Mouse (Mus musculus) kidney, adult 8-10 months (tissue): ENCODE results near the gene Hsd17b2.

Experiments
- DNase-seq, 2 experiments: peaks; one replicate each; pipeline ENCODE4 v3.0.0; 2022

The Hsd17b2 gene

DNA sequence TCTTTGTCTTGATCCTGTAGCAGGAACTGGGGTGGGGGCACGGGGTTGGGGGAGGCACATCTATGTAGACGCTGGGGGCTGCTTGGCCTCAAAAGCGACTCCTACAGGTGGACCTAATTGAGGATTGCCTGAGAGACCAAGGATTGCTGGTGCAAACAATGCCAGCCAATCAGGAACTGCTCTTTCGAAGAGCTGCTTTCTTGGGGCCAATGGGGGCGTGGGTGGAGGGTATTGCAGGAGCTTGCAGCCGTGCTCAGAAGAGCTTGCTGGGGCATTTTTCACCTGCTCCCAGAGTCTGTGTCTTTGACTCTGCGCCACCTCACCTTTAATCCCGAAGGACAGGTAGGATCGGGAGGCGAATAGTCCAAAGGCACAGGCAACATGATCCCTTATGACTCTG, 73.9 kb downstream of the Hsd17b2 start:
- DNase-seq = no peak

DNA sequence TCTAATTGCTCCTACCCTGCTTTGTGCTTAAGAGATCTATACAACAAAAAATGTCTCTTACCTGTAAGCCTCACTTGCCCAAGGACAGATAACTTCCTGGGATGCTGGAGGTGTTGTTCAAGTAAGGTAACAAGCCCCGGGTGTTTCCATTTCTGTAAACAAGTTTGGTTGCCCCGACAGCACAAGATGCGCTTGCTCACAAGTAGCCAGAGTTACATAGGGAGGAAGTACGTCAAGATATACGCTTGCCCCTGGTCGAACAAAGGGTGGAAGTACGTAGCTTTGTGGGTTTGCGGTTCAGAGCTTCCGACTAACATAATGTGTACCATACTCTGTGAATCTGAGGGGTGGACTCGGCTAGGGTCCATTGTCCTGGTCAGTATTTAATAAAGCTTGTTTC, 74.4 kb downstream of the Hsd17b2 start:
- no peak for DNase-seq

- DNase-seq = no peak
Measured at GRCm38 (mm10) chr8:117778531-117779322, 77.0 kb downstream of the Hsd17b2 start.

DNA sequence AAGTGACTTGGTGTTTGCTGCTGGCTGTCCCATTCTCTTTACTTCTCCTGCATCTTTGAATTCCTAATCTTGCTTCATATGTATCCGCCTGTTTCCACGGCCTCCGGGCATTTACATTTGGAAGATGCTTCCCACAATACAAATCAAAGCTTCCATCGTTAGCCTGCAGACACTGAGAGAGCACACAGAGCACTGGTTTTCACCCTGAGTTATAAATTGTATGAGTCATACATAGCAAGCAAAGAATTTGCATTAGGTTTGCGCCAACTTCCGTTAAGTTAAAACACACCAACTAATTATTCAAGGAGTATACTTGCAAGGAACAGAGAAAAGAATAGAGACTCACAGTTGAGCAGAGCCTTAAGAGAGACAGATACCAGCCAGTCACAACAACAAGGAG, 77.6 kb downstream of the Hsd17b2 start:
- DNase-seq = no peak

DNA sequence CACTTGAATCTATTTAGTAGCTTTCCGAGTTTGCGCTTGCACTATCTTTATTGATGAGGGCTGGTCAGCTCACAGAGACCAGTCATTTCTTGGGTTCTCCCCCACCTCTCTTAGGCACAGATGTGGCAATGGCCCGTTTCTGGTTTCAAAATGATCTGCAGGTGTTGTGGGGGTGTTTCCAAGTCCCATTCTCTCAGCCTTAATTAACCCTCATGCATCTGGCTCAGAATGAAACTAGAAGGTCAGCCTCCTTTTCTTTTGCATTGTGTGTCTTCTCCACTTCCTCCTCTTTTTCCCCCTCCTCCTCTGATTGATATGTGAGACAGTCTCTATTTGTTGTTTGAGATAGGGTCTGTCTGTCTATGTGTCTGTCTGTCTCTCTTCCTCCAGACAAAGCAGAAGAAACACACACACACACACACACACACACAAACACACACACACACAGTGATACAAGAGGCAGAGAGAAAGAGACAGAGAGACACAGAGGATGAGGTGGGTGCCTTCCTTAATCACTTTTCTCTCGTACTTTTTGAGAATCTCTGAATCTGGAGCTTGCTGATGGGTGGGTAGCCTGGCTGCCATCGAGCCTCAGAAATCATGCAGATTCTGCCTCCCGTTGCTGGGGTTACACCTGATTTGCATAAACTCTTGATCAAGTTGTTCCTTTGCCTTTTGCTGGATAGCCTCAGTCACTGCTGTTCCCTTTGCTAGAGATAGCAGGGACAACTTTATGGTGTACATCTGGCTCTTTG, 79.8 kb downstream of the Hsd17b2 start:
- no peak for DNase-seq

DNA sequence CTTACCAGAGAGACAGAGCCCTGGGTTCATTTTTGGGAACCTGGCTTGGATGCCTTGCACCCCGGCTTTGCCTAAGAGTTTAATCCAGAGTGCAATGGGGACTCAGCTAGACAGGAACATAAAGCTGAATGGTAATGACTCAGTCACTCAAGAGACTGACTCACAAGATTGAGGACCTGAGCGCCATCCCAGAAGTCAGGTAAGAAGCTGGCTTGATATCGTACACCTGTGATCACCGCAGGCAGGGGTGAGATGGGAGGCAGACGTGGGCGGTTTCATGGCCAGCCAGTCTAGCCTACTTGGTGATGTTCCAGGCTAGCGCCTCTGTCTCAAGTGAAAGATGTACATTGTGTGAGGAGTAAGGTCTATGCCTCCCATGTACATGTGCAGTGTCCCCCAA, 81.3 kb downstream of the Hsd17b2 start:
- no peak for DNase-seq

- DNase-seq = no peak
Measured at GRCm38 (mm10) chr8:117786428-117786827, 84.7 kb downstream of the Hsd17b2 start.

GRCm38 (mm10) chr8:117792616-117793144, 91.0 kb downstream of the Hsd17b2 start:
- DNase-seq = no peak

GRCm38 (mm10) chr8:117794581-117794980, 92.9 kb downstream of the Hsd17b2 start:
- DNase-seq = no peak

- DNase-seq = no peak
Measured at GRCm38 (mm10) chr8:117796464-117796863, 94.8 kb downstream of the Hsd17b2 start.

DNA sequence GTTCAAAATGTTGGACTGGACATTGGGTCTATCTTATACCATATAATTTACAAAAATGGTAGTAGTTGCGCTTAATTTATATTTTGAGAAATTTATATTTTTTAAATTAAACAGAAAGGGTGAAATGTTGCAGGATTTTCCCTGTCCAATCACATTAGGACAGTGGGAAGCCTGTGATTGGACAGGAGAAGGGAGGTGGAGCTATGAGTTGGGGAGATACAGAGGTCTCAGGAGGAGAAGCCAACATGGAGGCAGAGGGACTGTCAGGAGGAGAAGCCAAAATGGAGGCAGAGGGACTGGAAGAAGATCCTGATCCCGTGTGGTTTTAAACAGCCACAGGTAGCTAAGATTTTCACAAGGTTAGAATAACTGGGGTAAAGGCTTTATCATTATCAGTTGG, 96.4 kb downstream of the Hsd17b2 start:
- DNase-seq = no peak

GRCm38 (mm10) chr8:117801443-117802298, 100.0 kb downstream of the Hsd17b2 start, which contains the start of gene Mphosph6:
TSS of gene Mphosph6 (minus strand) at chr8:117801943.
- peak; percentile 96 for DNase-seq

DNA sequence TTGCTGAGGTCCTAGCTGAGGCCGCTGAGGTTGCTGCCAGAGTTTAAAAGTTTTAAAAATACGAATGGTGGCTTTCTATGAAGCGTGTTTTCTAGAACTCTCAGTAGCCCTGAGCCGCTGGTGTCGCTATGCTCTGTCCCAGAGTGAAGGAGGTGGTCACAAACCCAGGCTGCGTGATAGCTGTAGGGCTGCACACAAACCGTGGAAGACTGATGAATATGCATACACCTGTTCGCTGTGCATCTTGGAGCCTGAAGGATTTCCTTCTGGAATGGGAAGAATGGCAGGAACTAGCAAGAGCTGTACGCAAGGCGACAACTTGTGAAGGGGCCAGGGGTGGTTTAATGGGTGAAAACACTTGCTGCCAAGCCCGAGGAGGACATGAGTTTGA, 100.6 kb downstream of the Hsd17b2 start:
- DNase-seq = no peak

DNA sequence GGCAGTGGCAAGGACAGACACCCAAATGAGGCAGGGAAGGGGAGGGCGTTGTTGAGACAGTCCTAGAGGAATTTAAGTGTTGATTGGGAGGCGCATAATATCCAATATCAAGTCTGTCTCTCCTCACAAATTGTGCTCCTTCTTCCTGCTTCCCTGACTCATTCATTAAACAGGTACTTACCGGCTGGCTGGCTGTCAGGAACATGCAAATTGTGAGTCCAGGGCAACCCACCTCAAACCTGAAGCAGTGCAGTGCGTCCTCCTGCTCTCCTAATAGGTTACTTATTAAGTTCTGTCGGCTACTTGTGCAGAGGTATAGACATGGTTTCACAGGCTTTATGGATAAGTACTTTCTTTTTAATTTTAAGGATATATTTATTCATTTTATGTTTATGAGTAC, 103.7 kb downstream of the Hsd17b2 start:
- DNase-seq = peak; percentile 52 to 77
